Mouse (Mus musculus) frontal cortex, adult (tissue): ENCODE results near the gene Rps21.

Experiments
- ATAC-seq: cut with Nextera tagmentation; 2 replicates; pipeline ENCODE4 v1.9.2; 2017; ENCODE audit warnings: mild to moderate bottlenecking, moderate library complexity, mixed read lengths; ENCODE audit not compliant: low TSS enrichment

Gene Rps21

DNA sequence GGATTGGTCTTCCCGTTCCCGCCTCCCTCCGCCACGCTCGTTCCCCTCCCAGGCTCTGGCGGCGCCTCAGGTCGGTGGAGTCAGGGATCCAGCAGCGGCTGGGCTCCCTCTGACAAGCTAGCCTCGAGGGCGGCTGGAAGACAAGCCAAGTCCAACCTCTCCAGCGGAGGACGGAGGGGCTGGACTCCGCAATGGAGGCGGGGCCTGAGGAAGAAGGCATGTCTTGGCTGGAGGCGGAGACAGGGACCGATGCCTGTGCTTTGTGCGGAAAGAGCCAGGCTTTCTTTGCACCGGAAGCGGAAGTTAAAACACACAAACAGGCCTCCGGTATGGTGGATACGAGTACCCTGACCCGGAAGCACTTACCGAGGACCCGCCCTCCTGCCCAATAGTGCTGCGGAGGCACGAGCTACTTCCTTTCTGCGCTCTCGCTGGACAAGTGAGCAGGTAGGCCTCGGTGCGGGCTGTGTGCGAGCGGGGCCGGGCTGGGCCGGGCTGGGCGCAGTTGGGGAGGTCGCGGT is at the start of gene Rps21:
Gene Rps21, plus strand, starts transcription at position 377 of the 521 bp plus-strand sequence.
- ATAC-seq = peak; percentile 93

DNA sequence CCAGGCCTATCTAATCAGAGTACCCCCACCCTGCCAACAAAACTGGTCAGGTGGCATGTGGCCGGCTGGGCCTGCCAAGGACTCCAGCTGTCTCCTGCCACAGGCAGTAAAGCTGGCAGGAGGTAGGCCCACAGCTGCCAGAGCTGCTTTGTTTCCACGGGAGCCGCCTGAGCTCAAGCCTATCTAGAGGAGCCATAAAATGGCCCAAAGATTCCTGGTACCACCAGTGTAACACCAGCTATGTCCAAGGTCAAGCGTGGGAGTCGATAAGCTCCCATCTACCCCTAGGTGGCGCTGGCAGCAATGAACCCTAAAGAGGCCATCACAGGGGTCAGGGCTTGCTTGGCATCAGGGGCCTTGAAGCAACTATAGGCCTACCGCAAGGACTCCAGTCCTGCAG is 49.3 kb upstream of the Rps21 start:
- ATAC-seq = no peak

DNA sequence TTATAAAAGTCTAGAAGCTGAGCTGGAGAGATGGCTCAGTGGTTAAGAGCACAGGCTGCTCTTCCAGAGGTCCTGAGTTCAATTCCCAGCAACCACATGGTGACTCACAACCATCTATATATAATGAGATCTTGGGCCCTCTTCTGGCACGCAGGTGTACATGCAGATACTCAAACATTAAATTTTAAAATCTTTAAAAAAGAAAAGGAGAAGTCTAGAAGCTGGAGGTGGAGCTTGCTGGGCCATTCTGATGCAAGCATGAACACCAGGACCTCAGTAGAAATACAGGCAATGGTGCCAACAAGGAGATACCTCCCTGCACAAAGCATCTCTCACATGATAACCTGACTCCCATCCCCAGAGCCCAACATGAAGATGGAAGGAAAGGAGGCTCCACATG is 48.2 kb upstream of the Rps21 start:
- ATAC-seq = no peak

DNA sequence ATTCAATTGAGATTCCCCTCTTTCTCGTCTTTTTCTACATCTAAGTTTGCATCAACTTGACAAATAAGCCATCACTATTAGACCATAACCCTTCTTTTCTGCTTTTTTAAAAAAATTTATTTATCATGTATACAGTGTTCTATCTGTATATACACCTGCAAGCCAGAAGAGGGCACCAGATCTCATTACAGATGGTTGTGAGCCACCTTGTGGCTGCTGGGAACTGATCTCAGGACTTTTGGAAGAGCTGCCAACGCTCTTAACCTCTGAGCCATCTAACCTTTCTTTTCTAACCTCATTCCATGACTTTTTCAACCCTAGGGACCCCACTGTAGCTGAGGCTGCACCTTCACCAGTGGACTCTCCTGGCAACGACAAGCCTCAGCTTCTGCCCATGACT is 44.9 kb upstream of the Rps21 start:
- ATAC-seq = no peak

DNA sequence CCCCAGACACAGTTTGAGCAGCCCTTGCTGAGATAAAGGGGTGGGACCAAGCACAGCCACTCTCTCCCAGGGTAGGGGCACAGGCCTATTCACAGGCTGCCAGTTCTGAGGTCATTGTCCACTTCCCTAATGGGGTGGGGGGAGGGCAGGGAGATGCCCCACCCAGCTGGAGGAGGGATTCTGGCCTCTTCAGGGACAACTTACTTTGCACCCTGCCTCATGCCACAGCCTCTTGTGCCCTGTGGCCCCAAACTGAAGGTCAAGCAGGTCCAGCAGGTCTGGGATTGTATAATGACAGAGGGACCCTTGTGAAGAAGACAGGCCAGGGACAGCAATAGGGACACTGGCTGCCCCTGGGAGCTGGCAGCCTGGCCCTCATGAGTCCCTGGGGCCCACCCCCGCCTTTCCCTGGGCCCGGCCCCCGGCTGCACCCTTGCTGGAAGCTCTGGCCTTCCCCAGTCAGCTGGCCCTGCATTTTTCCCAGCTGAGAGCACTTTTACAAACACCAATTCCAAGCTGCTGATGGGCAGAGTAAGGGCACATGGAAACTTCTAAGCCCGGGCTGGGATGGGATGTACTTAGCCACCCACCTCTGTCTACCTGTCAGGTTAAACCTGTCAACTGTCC is 42.7 kb upstream of the Rps21 start:
- no peak for ATAC-seq

DNA sequence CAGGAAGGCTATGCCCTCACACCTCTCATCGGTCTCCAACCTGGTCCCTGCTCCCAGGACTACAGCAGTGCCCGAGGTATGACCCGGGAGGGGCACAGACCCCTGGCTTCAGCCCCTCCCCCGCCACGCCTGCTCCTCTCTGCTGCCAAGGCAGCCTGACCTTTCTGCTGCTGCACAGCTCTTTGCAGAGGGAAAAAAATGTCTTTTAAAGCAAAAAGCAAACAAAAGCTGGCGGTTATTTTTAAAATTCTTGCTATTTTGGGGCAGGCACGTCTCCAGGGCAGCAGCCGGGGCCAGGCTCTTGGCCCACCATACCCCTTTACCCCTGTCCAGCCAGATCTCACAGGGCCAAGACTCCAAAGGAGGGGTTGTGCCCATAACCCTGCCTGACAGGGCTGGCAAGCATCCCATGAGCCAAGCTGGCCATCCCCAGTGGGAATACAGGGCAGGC is 42.1 kb upstream of the Rps21 start:
- no peak for ATAC-seq

DNA sequence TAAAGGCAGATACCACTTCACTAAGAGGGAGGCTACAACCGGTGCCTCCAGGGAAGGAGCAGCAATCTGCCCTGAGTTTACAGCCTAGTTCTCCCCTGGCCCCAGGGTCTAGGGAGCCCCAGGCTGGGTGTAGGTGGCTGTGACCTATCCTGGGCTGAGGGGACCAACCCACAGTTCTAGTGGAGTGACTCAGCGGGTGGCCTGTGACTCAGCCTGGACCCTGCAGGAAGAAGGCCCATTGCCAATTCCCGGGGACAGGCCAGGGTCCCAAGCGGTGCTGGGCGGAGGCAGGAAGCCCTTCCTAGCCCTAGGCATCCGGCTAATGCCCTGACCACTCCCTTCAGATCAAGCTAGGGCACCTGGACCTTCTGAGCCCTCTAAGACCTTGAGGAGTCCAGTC is 41.2 kb upstream of the Rps21 start:
- ATAC-seq = no peak

DNA sequence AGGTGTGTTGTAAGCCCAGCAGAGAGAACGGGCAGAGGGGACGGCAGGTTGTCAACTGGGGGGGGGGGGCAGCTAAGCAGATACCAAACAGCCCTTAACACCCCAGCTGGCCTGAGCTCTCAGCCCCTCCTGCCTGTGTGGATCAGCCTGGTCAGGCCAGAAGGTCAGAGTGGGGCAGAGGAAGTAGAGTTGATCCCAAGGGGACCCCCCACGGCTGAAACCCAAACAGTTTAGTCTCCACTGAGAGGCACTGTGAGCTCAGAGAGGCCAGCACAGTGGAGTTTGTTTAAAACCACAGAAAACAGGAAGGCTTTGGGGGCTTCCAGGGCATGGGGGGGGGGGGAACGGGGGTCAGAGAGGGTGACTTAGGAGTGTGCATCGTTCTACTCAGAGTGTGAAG is 40.3 kb upstream of the Rps21 start:
- no peak for ATAC-seq

DNA sequence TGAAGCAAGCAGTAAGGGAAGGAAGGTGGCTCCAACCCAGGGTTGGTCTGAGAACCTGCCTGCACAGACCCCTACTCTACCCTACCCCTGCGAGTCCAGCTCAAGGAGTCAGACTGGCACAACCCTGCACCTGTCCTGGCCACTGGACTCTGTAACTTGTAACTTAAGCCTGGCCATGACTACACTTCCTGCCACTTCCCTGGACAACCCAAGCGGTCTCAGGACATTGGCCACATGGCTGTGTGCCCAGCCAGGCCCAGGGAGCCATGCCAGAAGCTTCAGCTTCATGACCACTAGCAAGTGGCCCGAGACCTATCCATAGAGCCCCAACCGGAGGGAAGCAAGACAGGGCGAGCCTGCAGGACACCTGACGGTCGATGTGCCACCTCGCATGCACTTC is 39.6 kb upstream of the Rps21 start:
- ATAC-seq = no peak

DNA sequence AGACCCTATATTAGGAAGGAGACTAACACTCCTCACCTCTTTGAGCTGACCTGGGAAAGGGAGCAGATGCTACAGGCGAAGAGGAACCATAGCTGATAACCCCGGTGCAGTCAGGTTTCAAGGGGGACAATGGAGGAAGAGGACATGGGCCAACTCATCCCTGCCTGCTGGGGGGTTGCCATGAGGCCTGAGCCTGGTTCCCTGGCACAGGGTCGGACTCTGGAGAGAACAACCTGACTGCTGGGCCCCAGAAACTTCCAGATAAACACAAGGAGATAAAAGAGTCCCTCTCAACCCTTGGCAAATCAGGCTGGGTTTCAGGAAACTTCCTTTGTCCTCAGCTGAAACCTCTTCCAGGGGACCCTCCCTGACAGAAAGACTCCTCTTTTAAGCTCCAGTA is 38.9 kb upstream of the Rps21 start:
- no peak for ATAC-seq

DNA sequence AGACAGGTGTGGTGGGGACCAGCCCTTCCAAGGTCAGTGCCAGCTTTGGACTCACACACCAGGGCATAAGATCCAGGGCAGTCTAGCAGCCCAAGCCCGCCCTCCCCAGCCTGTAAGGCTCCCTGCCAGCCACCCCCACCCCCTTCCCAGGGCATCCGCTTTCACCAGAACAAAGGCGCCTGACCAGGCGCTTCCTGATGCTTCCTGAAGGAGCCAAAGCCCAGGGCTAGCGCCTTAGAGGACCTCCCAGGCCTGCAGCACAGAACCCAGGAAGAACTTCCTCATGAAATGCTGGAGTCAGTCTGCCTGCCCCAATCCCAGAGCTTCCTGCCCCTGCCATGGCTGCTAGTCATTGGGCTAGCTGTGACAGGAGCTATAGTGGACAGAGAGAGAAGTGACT is 38.5 kb upstream of the Rps21 start:
- ATAC-seq = no peak

DNA sequence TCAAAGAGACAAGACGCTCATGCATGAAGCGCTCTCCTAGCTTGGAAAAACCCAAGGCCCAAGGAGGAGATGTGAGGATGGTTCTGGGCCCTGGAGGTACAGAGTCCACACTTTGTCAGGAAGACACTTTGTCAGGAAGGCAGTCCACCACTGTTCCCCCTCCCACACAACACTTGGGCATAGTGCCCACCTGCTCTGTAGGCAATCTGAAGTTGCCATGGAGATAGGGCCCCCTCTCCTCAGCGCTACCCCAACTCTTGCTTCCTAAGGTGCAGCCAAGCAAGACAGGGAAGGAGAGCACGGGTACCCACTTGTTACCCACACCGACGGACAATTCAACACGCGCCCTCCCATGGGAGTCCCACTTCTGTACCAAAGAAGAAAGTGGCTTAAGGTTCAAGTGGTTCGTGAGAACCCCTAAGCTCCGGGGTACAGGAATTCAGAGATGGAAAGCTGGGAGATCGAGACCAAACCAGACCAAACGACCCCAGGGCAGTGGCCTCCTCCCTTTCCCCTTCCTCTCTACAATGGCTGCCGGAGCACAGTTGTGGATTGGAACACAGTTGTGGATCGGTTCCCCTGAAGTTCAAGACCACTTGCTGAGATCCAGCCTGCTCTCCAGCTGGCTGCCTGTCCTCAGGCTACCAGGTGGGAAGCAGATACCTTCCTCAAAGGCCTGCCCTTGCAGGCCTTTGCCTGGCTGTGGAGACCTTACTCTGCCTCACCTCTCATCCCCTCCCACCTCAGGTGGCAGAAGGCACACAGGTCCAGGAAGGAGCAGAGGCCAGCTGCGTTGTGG is 37.8 kb upstream of the Rps21 start:
- ATAC-seq = no peak

DNA sequence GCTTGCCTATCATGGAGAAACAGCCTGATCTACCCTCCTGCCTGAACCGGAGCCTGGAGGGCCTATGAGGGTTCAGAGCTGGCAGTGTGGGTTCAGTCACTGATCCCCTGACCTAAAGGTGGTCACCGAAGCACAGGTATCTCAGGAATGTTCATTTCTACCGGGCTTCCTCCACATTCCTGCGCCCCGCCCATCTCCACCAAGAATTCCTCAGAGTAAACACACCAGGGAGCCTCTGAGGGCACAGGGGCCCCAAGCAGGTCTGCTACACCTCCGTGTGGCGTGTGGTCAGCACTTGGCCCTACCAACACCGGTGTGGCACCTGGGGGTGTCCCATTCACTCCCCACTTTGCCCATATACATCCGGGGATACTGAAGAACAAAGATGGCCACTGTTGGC is 37.0 kb upstream of the Rps21 start:
- no peak for ATAC-seq

DNA sequence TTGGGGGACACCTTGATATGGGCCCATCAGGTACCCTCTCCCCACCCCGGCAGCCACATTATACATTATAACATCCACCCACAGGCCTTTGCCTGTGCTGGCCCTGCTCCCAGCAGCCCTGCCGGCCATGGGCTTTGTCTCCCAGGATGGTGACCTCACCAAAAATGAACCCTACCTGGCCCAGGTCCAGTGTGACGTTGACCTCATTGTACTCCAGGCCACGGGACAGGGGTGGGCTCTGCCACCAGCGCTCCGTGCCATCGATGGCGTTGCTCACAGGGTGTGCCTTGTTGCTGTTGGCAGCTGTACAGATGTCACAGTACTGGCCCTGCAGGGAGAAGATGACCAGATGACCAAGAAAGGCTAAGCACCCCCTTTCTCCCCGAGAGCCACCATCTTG is 36.1 kb upstream of the Rps21 start:
- ATAC-seq = no peak

DNA sequence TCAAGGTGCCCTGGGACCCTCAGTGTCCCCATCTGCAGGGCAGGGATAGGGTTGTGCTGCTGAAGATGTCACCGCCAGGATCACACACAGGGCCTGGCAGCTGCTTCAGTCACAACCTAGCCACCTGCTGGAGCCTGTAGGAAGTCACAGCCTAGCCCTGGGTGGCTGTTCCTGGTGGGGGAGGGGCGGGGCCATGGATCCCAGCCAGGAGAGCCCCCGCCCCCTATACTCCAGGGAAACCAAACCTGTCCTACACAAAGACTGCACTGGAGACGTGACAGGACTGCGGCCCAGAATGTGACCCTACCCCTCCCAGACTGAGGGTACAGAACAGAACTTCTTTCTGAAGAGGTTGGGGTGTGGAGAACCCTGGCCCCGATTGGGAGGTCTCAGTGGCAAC is 34.9 kb upstream of the Rps21 start:
- no peak for ATAC-seq

DNA sequence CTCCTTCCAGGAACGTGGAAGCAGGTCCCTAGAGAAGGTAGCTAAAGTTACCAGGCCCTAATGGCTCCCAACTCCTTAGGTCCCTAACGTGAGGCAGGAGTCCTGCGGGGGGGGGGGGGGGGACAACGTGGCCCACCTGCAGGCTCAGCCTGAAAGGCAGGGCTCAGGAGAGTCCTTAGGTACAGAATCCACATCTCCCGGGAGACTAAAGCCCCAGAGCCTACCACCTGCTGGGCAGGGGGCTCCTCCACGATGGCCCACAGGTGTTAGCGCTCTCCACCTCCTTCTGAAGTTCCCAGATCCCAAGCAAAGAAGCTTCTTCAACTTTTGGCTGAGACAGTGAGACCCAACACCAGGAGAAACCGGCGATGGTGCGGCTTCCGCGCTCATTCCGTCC is 32.5 kb upstream of the Rps21 start:
- ATAC-seq = no peak

DNA sequence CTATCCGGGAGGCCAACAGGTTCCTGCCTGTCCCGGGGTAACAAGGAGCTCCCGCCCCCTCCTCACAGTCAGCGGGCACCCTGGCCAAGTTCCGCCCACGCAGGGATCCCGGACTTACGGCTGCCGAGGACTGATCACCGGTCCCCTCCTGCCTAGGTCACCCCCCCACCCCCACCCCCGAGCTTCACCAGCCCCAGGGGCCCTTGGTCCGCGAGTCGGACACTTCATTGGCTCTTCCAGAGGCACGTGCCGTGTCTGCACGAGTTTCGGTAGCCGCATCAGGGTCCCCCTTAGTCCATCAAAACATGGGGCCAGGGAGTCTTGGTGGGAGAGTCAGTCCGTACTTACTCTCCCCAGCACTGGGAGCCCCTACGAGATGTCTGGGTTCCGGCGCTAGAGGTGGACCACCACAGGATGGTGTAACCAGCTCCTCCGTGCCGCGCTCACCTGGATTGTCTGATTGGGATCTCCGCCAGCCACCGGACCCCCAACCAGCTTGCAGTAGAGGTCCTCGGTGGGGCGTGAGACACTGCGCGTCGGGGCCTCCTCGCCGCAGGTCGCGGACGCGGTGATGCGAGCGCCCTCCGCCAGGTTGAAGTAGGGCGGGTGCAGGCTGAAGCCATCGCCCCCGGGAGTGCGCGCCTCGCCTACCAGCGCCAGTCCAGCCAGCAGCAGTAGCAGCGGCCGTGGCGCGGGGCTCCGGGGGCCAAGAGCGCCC is 32.0 kb upstream of the Rps21 start:
- peak; percentile 50 for ATAC-seq

DNA sequence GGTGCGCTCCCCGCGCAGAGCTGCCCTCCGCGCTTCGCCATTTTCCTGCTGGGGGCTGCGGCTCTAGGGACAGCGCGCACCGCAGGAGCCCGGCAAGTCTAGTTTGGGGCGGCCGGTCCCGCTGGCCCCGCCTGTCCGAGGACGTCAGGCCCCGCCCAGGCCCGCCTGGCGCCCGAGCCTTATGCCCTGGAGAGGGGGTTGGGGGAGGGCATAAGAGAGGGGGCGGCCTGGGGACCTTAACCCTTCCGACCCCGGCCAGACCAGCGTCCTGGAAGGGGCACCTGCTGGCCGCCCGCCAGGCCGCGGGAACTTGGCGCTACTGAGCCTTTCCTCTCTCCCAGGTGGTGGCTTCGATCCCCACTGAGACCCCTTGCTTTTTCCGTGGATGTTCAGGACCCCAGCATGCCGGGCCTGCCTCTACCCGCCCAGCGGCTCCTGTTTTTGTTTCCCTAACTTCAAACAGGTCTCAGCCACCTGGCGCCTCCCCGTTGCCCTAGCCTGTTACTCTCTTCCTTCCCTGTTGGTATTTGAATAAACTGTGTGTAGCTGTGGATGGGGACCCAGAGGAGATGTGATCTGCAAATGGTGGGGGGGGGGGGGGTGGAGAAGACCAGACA is 31.3 kb upstream of the Rps21 start, which contains the start of gene Lama5:
Gene Lama5, minus strand, starts transcription at position 98 of the 617 bp plus-strand sequence.
- peak; percentile 60 for ATAC-seq

DNA sequence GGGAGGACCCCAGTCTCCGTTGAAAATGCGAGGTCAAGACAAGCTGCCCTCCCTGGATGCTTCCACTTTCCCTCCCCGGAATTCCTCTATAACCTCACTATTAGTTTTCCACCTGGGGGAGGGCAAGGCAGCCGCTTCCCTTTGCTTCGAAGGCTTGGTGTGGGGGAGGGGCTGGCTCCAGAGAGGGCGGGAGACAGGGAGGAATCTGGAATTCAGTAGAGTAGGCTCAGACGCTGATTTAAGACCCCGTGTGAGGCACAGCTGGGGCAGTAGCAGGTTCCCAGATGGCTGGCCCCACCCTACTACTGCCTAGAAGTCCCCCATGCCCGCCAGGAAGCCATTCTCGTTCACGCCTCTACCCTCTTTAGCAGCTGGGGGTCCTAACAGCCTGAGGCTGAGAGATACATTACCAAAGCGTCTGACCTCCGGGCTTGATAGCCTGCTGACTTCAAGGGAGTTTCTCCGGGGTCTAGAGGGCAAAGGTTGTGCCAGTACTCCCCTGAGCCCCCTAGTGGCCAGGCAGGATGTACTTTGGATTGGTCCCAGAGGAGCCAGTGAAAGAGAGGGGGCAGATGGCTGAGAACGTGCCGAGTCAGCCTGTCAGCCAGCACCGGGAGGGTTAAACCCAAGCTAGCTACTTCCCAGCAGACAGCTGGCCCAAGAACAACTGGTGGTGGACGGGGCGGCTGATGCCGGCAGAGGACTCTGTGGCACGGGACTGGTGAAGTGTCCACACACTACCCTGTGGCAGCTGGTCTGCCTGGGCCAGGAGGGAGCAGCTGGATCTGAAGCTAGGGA is 29.7 kb upstream of the Rps21 start:
- ATAC-seq = no peak

DNA sequence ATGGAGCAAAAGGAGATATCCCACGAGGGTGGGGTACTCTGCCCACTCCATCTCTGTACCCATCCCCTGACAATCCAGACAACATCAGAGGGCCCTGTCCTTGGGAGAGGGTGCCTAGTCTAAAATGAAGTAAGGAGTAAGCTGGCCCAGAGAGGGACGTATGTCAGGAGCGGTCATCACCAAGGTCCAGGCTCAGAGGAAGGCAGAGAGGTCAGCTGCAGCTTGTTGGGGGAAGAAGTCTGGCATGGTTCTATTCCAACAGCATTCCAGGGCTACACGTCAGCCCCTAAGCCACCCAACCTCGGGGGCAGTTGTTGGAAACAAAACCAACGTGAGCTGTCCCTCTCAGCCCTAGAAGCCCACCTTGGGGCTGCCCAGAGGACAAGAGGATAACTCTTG is 29.1 kb upstream of the Rps21 start:
- no peak for ATAC-seq

DNA sequence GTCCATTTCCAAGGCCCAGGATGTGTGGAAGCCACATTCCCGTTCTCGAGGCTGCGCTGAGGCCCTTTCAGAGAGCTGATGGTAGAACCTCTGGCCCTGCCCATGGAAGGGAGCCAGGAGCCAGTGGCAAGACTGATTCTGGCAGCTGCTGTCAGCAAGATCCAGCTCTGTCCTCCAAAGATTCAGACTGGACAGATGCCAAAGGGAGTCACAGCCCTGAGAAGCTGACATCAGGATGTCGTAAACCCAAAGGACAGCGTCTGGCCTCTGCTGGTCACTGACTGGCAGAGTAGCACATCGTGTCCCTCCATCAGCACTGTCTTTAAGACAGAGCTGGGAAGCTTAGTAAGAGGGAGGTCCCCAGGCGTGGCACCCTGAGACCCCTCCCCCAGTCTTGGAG is 28.6 kb upstream of the Rps21 start:
- no peak for ATAC-seq
